Mouse (Mus musculus) CH12.LX (cell line): Measurements from ENCODE around the gene Zbtb20. TPM values are rescaled to one million over a fixed set of nuclear protein-coding genes. Genes with fewer than 3 reads are reported as not detected.

ENCODE experiments used
- DNase-seq: peaks from one replicate; pipeline ENCODE4 v3.0.0-alpha.2; 2013; ENCODE audit errors: extremely low read depth
- H3K27ac ChIP-seq: 2 replicates; pipeline ENCODE4 v1.5.1; 2012; ENCODE audit warnings: low read depth, mild to moderate bottlenecking, control low read depth, moderate library complexity; ENCODE audit not compliant: insufficient read depth
- H3K27me3 ChIP-seq: replicated peaks from 2 replicates; pipeline ENCODE3; 2012; ENCODE audit warnings: inconsistent platforms
- H3K36me3 ChIP-seq, 2 experiments: replicated peaks in 1 of 2; 2 replicates each; pipeline versions ENCODE3 to v1.6.1; 2012; ENCODE audit warnings: inconsistent platforms in 1 of 2, low read length in 1 of 2, mild to moderate bottlenecking in 1 of 2, mixed read lengths in 1 of 2, moderate library complexity in 1 of 2; ENCODE audit not compliant: control insufficient read depth in 1 of 2, insufficient read depth in 1 of 2
- H3K4me1 ChIP-seq, 2 experiments: 2 replicates each; pipeline ENCODE4 v1.6.1; 2012; ENCODE audit warnings: inconsistent platforms in 1 of 2, moderate library complexity in 1 of 2; ENCODE audit not compliant: insufficient read depth in 2 of 2, control insufficient read depth in 1 of 2
- H3K4me2 ChIP-seq: 2 replicates; pipeline ENCODE4 v1.6.1; 2012; ENCODE audit warnings: low read depth, mild to moderate bottlenecking, control low read depth; ENCODE audit not compliant: poor library complexity, insufficient read depth, severe bottlenecking
- H3K4me3 ChIP-seq, 3 experiments: fragments of 150-350 bp in 1 of 3; sonication (generic) in 1 of 3; replicated peaks in 1 of 3; 2 replicates each; pipeline versions ENCODE3 to v1.5.1; 2011 to 2012; ENCODE audit warnings: low read depth in 2 of 3, low read length in 2 of 3, mild to moderate bottlenecking in 2 of 3, moderate library complexity in 2 of 3, control low read depth in 1 of 3, improper control_type of control experiment in 1 of 3, inconsistent platforms in 1 of 3, mixed read lengths in 1 of 3; ENCODE audit not compliant: poor library complexity in 1 of 3
- H3K79me2 ChIP-seq: replicated peaks from 2 replicates; pipeline ENCODE4 v1.6.1; 2012; ENCODE audit warnings: mild to moderate bottlenecking, moderate library complexity; ENCODE audit not compliant: control insufficient read depth, poor library complexity, insufficient read depth, severe bottlenecking; ENCODE audit errors: extremely low read depth
- H3K9ac ChIP-seq: 2 replicates; pipeline ENCODE4 v1.6.1; 2012; ENCODE audit warnings: low read depth, mild to moderate bottlenecking, control low read depth, moderate library complexity; ENCODE audit not compliant: insufficient read depth
- H3K9me3 ChIP-seq: replicated peaks from 2 replicates; pipeline ENCODE3; 2012; ENCODE audit warnings: low read length, inconsistent platforms, mixed read lengths
- BHLHE40 ChIP-seq: IDR thresholded peaks from 2 replicates; pipeline ENCODE4 v1.6.1; 2011; ENCODE audit warnings: mild to moderate bottlenecking, low read depth, low read length, improper control_type of control experiment
- CHD2 ChIP-seq: IDR thresholded peaks from 2 replicates; pipeline ENCODE4 v1.6.1; 2011; ENCODE audit warnings: low read length, improper control_type of control experiment
- CTCF ChIP-seq, 2 experiments: IDR thresholded peaks in 1 of 2; conservative IDR thresholded peaks in 1 of 2; 2 replicates each; pipeline ENCODE4 v1.5.1; 2011 to 2012; ENCODE audit warnings: low read depth in 2 of 2, low read length in 2 of 2, improper control_type of control experiment in 1 of 2, inconsistent platforms in 1 of 2, mild to moderate bottlenecking in 1 of 2, moderate library complexity in 1 of 2
- EP300 ChIP-seq: IDR thresholded peaks from 2 replicates; pipeline ENCODE4 v1.6.1; 2011; ENCODE audit warnings: low read length, improper control_type of control experiment
- GABPA ChIP-seq: IDR thresholded peaks from 2 replicates; pipeline ENCODE4 v1.6.1; 2012; ENCODE audit warnings: low read depth, low read length, improper control_type of control experiment, inconsistent platforms; ENCODE audit not compliant: insufficient replicate concordance
- IRF4 ChIP-seq: IDR thresholded peaks from 2 replicates; pipeline ENCODE4 v1.6.1; 2014; ENCODE audit warnings: low read depth, mild to moderate bottlenecking, inconsistent platforms, low read length, improper control_type of control experiment
- MYC ChIP-seq: IDR thresholded peaks from 2 replicates; pipeline ENCODE4 v1.6.1; 2011; ENCODE audit warnings: low read depth, mild to moderate bottlenecking, improper control_type of control experiment, low read length
- RCOR1 ChIP-seq: conservative IDR thresholded peaks from 2 replicates; pipeline ENCODE4 v1.6.1; 2012; ENCODE audit warnings: low read depth, mild to moderate bottlenecking, inconsistent platforms, low read length, improper control_type of control experiment
- USF1 ChIP-seq: IDR thresholded peaks from 2 replicates; pipeline ENCODE4 v1.6.1; 2014; ENCODE audit warnings: low read depth, mild to moderate bottlenecking, inconsistent platforms, low read length, improper control_type of control experiment
- ZC3H11A ChIP-seq: IDR thresholded peaks from 2 replicates; pipeline ENCODE4 v1.6.1; 2012; ENCODE audit warnings: low read depth, mild to moderate bottlenecking, inconsistent platforms, low read length, improper control_type of control experiment
- ZKSCAN1 ChIP-seq: IDR thresholded peaks from 2 replicates; pipeline ENCODE4 v1.6.1; 2012; ENCODE audit warnings: low read depth, inconsistent platforms, low read length, improper control_type of control experiment, borderline replicate concordance
- dilution Hi-C: fragments of 300-500 bp; cut with MboI; formaldehyde crosslinking; loops from 2 replicates; pipeline ENCODE4 v1.14.3; 2020; ENCODE audit warnings: low sequenced_read_pairs; ENCODE audit not compliant: extremely low pct_unique_long_range_greater_than_20kb, extremely low pct_ligation_motif_present
- in situ Hi-C: fragments of 300-500 bp; cut with MboI; formaldehyde crosslinking; loops from 3 replicates; pipeline ENCODE4 v1.14.3; 2019; ENCODE audit warnings: low sequenced_read_pairs, low pct_ligation_motif_present, low pct_unique_long_range_greater_than_20kb, mixed read lengths
- polyA plus RNA-seq: library from polyadenylated mRNA; unstranded; fragments of >175 nt; gene quantifications from 2 replicates; pipeline ENCODE4 v1.2.1, GENCODE M21; 2012; ENCODE audit warnings: low read depth; ENCODE audit not compliant: insufficient read length
- total RNA-seq, 2 experiments: library from RNA; depleted of rRNA; stranded (reverse); fragments of 300-350 nt in 1 of 2; fragments of >200 nt in 1 of 2; gene quantifications; 2 replicates each; pipeline ENCODE4 v1.2.3; 2012 to 2014

Zbtb20 gene
- total and polyA plus RNA-seq, 3 experiments: 24.9 to 58.0 (median 51.6) TPM

GRCm38 (mm10) chr16:43415864-43416263 lies 540.2 kb downstream of the Zbtb20 start:
- DNase-seq: no peak
- peaks cover 2 to 43% of the 10 kb centered on the region in 2 experiments; a peak in 2 of 4 replicates for H3K4me1 ChIP-seq
- H3K4me3 ChIP-seq: no peak overlapping the region
- peaks cover 41% of the 10 kb centered on the region for H3K79me2 ChIP-seq
- in situ Hi-C loops (no loop called here), dilution Hi-C loops (no loop called here)
- H3K4me2 ChIP-seq: no peak overlapping the region
- H3K36me3 ChIP-seq: peaks cover 0 to 6% of the 10 kb centered on the region in 2 experiments
- TF ChIP-seq CHD2 (no peak), CTCF (conservative IDR thresholded peaks at IDR 0.05 in 1 of 2, IDR thresholded peaks at IDR 0.05 in 1 of 2; ENCODE audit: low read depth in 2 of 2, low read length in 2 of 2) (0 out of 4 replicates have a peak, but pooled peaks of 1 of the 2 experiments have one; percentile 16)
- no peaks in the 10 kb centered on the region for H3K9me3 ChIP-seq
- no peak overlapping the region for H3K9ac ChIP-seq
- H3K27ac ChIP-seq: no peak overlapping the region
- no peaks in the 10 kb centered on the region for H3K27me3 ChIP-seq

- Histone ChIP-seq H3K79me2 (peaks cover 28% of the 10 kb centered on the region), H3K9me3 (peaks cover 3% of the 10 kb centered on the region), H3K27me3 (no peaks in the 10 kb centered on the region), H3K9ac (no peak overlapping the region; the same call in 1 of the 2 replicates), H3K4me1 (peaks cover 5 to 11% of the 10 kb centered on the region in 2 experiments; a peak in 2 of 4 replicates), H3K27ac (no peak overlapping the region), H3K36me3 (peaks cover 2 to 22% of the 10 kb centered on the region in 2 experiments), H3K4me3 (no peak overlapping the region), H3K4me2 (no peak overlapping the region)
- in situ Hi-C loops: no loop called here
- DNase-seq: no peak
- TF ChIP-seq ZKSCAN1: no peak
- dilution Hi-C loops: no loop called here
Observed at GRCm38 (mm10) chr16:43419923-43420322, 544.2 kb downstream of the Zbtb20 start.

GRCm38 (mm10) chr16:43428955-43429354 lies 553.3 kb downstream of the Zbtb20 start:
- H3K9ac ChIP-seq: peak overlapping the region; percentile 47; the same call in 1 of the 2 replicates
- no peak for DNase-seq
- peaks cover 33% of the 10 kb centered on the region for H3K79me2 ChIP-seq
- in situ Hi-C loops: no loop called here
- no peaks in the 10 kb centered on the region for H3K9me3 ChIP-seq
- H3K36me3 ChIP-seq: peaks cover 2% of the 10 kb centered on the region in 2 experiments
- peaks cover 12 to 43% of the 10 kb centered on the region in 2 experiments for H3K4me1 ChIP-seq
- peak overlapping the region; percentile 16; the same call in 1 of the 2 replicates for H3K4me2 ChIP-seq
- H3K4me3 ChIP-seq: no peak overlapping the region
- TF ChIP-seq ZC3H11A: no peak
- no peak for TF ChIP-seq IRF4
- no peak for TF ChIP-seq GABPA
- TF ChIP-seq USF1: peak; percentile 32; the same call in 1 of the 2 replicates
- peak; percentile 71 for TF ChIP-seq BHLHE40
- TF ChIP-seq EP300: 0 out of 2 replicates have a peak, but pooled peaks have one; percentile 7
- no peak for TF ChIP-seq MYC
- no peak for TF ChIP-seq RCOR1
- no peaks in the 10 kb centered on the region for H3K27me3 ChIP-seq
- H3K27ac ChIP-seq: peak overlapping the region; percentile 74; the same call in 1 of the 2 replicates
- dilution Hi-C loops: no loop called here
